Mouse (Mus musculus) kidney, postnatal 14 days (tissue): ENCODE results near the gene Glis2.

ENCODE experiments used
- DNase-seq: peaks from one replicate; pipeline ENCODE4 v3.0.0; 2022; ENCODE audit warnings: mixed read lengths

Glis2 gene

DNA sequence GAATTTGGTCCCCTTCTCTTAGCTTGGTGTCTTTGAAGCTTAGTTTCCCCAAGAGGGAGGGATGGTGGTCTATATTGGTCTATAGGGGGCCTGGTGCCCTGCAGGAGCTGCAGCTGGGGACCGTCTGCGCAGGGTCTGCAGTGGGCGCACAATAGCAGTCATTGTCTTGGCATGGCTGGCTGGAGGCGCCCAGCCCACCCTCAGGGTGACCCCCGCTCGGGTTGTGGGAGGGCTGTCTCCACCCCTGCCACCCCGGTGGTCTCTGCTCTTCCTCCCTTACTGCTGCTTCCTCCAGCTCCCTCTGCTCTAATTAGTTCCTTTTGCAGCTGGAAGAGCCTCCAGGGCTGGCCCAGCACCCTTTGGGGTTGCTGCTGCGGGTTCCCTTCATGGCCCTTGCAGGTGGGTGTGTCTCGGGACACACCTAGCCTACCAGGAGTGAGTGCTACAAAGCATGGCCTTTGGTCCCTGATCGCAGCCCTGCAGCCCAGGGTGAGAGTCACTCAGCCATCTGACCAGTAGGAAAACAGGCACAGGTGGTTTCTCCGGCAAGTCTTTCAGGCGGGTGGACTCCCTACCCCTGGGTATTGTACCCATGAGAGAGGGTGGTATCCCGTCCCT, 11.1 kb downstream of the Glis2 start:
- DNase-seq, result peak; percentile 52

- peak; percentile 82 for DNase-seq
Observed at GRCm38 (mm10) chr16:4606431-4607084, 12.0 kb downstream of the Glis2 start.

GRCm38 (mm10) chr16:4607818-4608531, 13.5 kb downstream of the Glis2 start:
- peak; percentile 90 for DNase-seq

DNA sequence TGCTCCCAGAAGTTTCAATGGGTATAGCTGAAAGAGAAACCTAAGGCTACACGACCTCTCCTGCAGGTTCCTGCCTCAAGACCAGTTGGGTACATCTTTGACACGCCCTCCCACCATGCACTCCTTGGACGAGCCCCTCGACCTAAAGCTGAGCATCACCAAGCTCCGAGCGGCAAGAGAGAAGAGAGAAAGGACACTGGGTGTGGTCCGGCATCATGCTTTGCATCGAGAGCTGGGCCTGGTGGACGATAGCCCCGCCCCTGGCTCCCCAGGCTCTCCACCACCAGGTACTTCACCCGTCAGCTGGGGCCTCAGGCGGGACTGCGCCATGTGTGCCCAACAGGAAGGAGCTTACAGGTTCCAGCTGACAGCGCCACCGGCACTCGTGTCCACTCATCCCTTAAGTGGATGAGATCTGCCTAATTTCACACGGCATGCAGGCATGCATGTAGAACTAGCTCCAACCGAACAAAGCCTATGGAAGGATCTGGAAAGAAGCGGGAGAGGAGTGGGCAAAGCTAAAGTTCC, 14.1 kb downstream of the Glis2 start:
- DNase-seq, result peak; percentile 57

DNA sequence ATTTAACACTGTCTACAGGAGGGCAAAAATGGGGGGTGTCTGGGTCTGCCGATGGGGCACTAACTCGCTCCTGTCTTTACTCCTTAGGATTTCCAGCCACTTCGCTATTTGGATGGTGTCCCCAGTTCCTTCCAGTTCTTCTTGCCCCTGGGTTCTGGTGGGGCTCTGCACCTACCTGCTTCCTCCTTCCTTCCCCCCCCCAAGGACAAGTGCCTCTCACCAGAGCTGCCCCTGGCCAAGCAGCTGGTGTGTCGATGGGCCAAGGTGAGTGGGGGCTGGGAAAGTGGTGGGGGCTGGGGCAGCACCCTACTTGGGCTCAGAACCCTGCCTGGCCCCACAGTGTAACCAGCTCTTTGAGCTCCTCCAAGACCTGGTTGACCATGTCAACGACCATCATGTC, 16.7 kb downstream of the Glis2 start:
- DNase-seq, result no peak

GRCm38 (mm10) chr16:4611676-4612075, 17.2 kb downstream of the Glis2 start:
- DNase-seq, result no peak

DNA sequence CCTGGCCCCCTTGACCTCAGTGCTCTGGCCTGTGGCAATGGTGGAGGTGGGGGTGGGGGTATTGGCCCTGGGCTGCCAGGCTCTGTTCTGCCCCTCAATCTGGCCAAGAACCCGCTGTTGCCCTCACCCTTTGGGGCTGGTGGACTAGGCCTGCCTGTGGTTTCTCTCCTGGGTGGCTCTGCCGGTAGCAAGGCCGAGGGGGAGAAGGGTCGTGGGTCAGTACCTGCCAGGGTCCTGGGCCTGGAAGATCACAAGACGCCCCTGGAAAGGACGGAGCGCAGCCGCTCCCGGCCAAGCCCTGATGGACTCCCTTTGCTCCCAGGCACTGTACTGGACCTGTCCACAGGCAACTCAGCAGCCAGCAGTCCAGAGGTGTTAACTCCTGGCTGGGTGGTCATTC, 19.2 kb downstream of the Glis2 start:
- no peak for DNase-seq

DNA sequence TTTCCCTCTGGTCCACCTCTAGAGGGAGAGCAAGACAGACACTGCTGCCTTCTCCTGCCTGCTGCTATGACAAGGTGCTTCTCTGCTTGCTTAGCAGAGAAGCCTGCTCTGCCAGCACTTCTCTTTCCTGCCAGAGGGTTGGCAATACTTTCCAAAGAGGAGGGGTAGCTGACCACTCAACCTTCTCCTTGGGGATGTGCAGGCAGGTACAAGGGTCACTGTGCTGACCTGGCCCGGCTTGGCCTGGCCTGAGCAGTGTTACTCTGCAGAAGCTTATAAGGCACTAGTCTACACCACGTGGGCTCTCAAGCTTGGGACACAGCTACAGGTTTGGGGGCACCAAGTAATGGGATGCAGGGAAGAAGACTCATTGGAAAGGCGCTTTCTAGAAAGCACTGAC, 20.1 kb downstream of the Glis2 start:
- DNase-seq, result peak; percentile 83

DNA sequence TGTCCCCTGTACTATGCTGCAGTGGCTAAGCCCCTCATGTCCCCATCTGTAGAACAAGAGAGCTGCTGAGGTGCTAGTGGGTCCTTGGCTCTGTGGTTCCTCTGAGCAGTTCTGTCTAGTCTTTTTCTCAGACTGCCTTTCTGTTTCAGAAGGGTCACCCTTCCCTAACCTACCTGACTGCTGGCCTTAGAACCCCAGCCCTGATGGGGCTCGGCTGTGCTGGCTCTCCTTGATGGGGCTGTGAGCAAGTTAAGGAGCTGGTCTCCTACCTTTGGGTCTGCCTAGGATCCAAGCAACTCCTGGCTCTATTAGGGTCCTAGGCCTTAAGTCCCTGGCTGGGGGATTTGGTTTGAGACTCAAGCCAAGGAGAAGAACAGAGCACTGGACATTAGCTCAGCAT, 20.8 kb downstream of the Glis2 start:
- no peak for DNase-seq

GRCm38 (mm10) chr16:4616829-4617228, 22.3 kb downstream of the Glis2 start:
- no peak for DNase-seq

- DNase-seq, result no peak
Observed at GRCm38 (mm10) chr16:4624074-4624473, 29.6 kb downstream of the Glis2 start.

DNA sequence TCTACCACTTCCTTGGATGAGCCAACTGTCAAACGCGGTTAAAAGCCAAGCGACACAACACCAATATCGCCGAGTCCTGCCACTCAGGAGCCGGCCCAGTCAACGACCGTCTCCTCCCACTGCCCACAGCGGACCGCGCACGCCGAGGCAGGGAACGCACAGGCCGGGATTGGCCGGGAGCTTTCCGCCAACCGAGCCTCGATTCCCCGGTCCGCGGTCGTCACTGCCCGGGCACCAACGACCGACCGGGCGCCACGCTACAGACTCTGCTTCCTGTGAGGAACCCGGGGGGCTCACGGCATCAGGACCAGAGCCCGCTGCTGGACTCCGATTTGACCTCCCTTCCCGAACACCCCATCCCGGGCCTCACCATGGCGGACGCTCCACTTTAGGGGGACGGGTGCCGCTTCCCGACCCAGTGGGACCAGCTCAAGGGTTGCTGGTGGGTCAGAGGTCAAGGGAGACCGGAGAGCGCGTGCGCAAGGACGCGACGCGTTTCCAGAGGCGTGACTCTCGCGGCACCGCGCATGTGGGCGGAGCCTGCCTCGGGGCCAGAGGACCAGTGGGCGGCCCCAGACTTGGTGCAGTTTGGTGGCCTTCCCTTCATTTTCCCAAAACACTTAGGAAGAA, 30.1 kb downstream of the Glis2 start, which contains the start of gene Pam16:
Gene Pam16, minus strand, starts transcription at position 508 of the 630 bp plus-strand sequence.
- peak; percentile 96 for DNase-seq

GRCm38 (mm10) chr16:4627105-4627504, 32.6 kb downstream of the Glis2 start:
- DNase-seq, result no peak

DNA sequence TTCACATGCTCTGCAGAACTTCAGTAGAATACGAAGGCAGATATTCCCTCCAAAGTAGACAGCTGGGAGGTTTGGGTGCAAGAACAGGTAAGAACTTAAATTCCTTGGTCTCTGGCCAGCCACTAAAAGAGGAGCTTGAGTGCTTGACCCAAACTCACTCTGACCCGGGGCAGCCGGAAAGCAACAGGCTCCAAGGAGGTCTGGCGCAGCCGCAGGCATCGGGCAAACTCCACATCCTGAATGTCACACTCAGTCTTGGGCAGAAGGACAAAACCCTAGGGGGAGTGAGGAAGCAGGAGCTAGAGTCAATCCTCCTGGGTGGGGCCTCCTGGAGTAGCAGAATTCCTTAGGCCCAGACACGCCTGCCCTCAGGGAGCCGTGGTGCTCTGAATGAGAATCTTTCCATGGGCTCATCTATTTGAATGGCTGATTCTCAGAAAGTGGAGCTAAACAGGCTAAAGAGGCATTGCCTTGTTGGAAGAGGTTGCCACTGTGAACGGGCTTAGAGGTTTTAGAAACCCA, 34.4 kb downstream of the Glis2 start:
- no peak for DNase-seq

GRCm38 (mm10) chr16:4629950-4630349, 35.4 kb downstream of the Glis2 start:
- peak; percentile 87 for DNase-seq

- DNase-seq, result peak; percentile 70
Observed at GRCm38 (mm10) chr16:4632050-4632449, 37.5 kb downstream of the Glis2 start.

GRCm38 (mm10) chr16:4633661-4634060, 39.1 kb downstream of the Glis2 start:
- DNase-seq, result no peak

- no peak for DNase-seq
Observed at GRCm38 (mm10) chr16:4634681-4635080, 40.2 kb downstream of the Glis2 start.

GRCm38 (mm10) chr16:4635760-4636159, 41.2 kb downstream of the Glis2 start:
- DNase-seq, result peak; percentile 52

GRCm38 (mm10) chr16:4638891-4639390, 44.4 kb downstream of the Glis2 start:
- DNase-seq, result no peak

GRCm38 (mm10) chr16:4639831-4640237, 45.3 kb downstream of the Glis2 start, which contains the start of the genes Vasn and Dnaja3:
Gene Vasn, plus strand, starts transcription at chr16:4639941.
Gene Dnaja3, plus strand, starts transcription at chr16:4639989.
- peak; percentile 95 for DNase-seq

DNA sequence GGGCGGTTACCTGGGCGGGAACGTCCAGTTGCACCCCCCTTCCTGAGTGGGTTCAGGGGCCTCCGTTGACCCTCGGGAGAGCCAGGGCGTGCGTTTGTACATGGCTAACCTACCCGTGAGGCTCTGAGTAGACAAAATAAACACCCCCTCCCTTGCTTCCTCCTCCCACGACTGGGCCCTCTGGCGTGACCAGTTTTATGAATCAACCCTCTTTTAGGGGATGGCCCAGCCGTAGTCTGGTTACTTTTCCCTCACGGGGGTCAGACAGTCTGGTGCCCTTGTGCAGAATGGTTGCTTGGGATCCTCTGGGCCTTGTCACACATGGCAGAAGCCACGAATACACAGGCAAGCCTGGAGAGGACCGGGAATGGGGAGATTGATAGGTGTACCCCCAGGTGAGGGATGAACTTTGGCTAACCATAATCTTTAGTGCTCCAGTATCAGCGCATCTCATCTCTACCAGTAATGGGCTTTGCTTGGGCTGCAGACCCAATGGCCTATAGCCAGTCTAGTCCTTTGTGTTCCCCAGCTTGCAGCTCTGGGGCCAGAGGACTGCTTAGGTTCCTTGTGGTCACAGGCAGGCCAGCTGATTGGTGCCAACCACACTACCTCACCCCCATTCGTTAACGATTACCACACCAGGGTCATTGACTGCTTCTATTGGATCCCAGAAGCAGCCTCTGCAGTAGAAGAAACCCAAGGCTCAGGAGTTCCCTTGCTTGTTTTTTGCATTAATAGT, 45.9 kb downstream of the Glis2 start:
- peak; percentile 87 for DNase-seq
